Mouse (Mus musculus) heart, embryonic 12.5 days (tissue): ENCODE results near the gene Mafg. TPM values are rescaled to one million over a fixed set of nuclear protein-coding genes. Genes with fewer than 3 reads are reported as not detected.
A peak's percentile ranks its signal among the peaks of the same experiment; 100 is the strongest.
"Not testable (repeated sequence)": the region's sequence is repeated elsewhere in the genome, so short reads cannot be mapped to it uniquely, and the experiment has no call there.

Experiments used
- ATAC-seq: fragments of 200-750 bp; cut with Nextera tagmentation; 2 replicates; pipeline ENCODE4 v1.8.0; 2017; ENCODE audit warnings: moderate TSS enrichment, moderate library complexity; ENCODE audit not compliant: insufficient number of reproducible peaks, low FRiP score
- H3K27ac ChIP-seq: fragments of 300-500 bp; sonication (generic); 2 replicates; pipeline ENCODE4 v1.5.1; 2016; ENCODE audit warnings: mild to moderate bottlenecking, moderate library complexity; ENCODE audit not compliant: poor library complexity, severe bottlenecking
- H3K27me3 ChIP-seq: fragments of 300-500 bp; sonication (generic); replicated peaks from 2 replicates; pipeline ENCODE4 v1.6.1; 2016; ENCODE audit warnings: mild to moderate bottlenecking, moderate library complexity
- H3K36me3 ChIP-seq: fragments of 300-500 bp; sonication (generic); 2 replicates; pipeline ENCODE4 v1.6.1; 2016; ENCODE audit warnings: mild to moderate bottlenecking, moderate library complexity
- H3K4me1 ChIP-seq: fragments of 300-500 bp; sonication (generic); replicated peaks from 2 replicates; pipeline ENCODE4 v1.6.1; 2016; ENCODE audit warnings: mild to moderate bottlenecking
- H3K4me2 ChIP-seq: fragments of 300-500 bp; sonication (generic); 2 replicates; pipeline ENCODE4 v1.6.1; 2016; ENCODE audit warnings: mild to moderate bottlenecking, moderate library complexity
- H3K4me3 ChIP-seq: fragments of 300-500 bp; sonication (generic); 2 replicates; pipeline ENCODE4 v1.5.1; 2016; ENCODE audit warnings: mild to moderate bottlenecking
- H3K9ac ChIP-seq: fragments of 300-500 bp; sonication (generic); 2 replicates; pipeline ENCODE4 v1.6.1; 2016; ENCODE audit warnings: mild to moderate bottlenecking, moderate library complexity
- H3K9me3 ChIP-seq: fragments of 300-500 bp; sonication (generic); replicated peaks from 2 replicates; pipeline ENCODE4 v1.6.1; 2016; ENCODE audit warnings: mild to moderate bottlenecking, moderate library complexity
- WGBS: fragments of 180-500 bp; shearing (Covaris S2); methylation state at CpG from one replicate; pipeline ENCODE4 v1.1.7; 2016; 5-methylcytosine and 5-hydroxymethylcytosine counted together
- polyA plus RNA-seq: library from polyadenylated mRNA; unstranded; fragments of >200 nt; fragmentation: Nextera tagmentation; extraction: Ambion mirVana; gene quantifications from 2 replicates; pipeline ENCODE4 v1.2.1, GENCODE M21; 2016

The Mafg gene
- polyA plus RNA-seq, 1 experiment from 2014 or later = 31.5 TPM

DNA sequence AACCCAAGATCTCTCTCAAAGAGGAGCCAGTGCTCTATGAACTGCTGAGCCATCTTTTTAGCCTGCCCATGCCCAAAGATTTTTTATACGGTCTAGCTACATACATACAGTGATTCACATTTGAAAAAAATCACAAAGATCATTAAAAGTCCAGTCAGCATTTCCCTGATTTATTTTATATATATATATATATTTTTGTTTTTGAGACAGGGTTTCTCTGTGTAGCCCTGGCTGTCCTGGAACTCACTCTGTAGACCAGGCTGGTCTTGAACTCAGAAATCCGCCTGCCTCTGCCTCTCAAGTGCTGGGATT, 50.5 kb downstream of the Mafg start:
- 80% methylated on average over 2 of the region's 2 CpGs for WGBS

GRCm38 (mm10) chr11:120582268-120582981, 51.0 kb downstream of the Mafg start:
- Histone ChIP-seq H3K9me3 (no peaks in the 10 kb centered on the region; the same call in 1 of the 2 replicates), H3K4me1 (peaks cover 30% of the 10 kb centered on the region), H3K27me3 (no peaks in the 10 kb centered on the region), H3K4me3 (peak overlapping the region; percentile 92), H3K27ac (peak overlapping the region; percentile 93; the same call in 1 of the 2 replicates), H3K4me2 (peak overlapping the region; percentile 91), H3K36me3 (peaks cover 66% of the 10 kb centered on the region), H3K9ac (peak overlapping the region; percentile 98; the same call in 1 of the 2 replicates)
- 72% methylated on average over 8 of the region's 8 CpGs for WGBS
- ATAC-seq = no peak

More for the DNA sequence above, 50.5 kb downstream of the Mafg start:
- H3K27ac ChIP-seq, H3K4me3 ChIP-seq, H3K9ac ChIP-seq, ATAC-seq, H3K27me3 ChIP-seq, H3K4me2 ChIP-seq, H3K9me3 ChIP-seq: not testable (repeated sequence)
- H3K4me1 ChIP-seq = peaks cover 30% of the 10 kb centered on the region
- peaks cover 66% of the 10 kb centered on the region for H3K36me3 ChIP-seq

GRCm38 (mm10) chr11:120581490-120582267, 51.7 kb downstream of the Mafg start, which contains the start of gene Arhgdia:
Arhgdia (minus strand) TSS chr11:120581624.
- Histone ChIP-seq H3K4me1 (peaks cover 30% of the 10 kb centered on the region), H3K36me3 (peaks cover 66% of the 10 kb centered on the region), H3K9ac (peak within 1 kb of the TSS; percentile 98), H3K27ac (peak within 1 kb of the TSS; percentile 93), H3K27me3 (no peaks in the 10 kb centered on the region), H3K4me3 (peak within 1 kb of the TSS; percentile 92), H3K9me3 (no peaks in the 10 kb centered on the region; the same call in 1 of the 2 replicates), H3K4me2 (peak within 1 kb of the TSS; percentile 91)
- 4% methylated on average over 73 of the region's 75 CpGs for WGBS
- ATAC-seq = peak; percentile 67

DNA sequence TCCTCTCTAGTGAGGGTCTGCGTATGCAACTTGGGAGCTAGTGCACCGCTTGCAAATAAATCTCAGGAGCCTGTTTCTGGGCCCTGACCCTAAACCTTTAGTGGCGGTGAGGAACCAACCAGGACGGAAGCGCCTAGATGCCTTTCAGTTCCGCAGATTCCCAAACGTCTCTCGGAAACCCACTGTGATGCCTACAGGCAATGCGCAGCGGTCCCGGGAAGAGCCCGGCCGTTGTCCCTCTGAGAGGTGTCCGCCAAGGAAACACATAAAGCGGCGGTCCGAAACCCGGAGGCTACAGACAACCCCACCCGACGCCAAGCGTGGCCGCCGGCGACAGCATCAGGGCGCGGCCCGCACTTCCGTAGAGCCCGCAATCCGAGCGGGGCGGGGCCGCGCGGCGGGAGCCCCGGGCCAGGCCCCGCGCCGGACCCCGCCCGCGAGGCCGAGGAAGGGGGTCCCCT, 52.5 kb downstream of the Mafg start:
- ATAC-seq = peak; percentile 76
- Histone ChIP-seq H3K36me3 (peaks cover 59% of the 10 kb centered on the region), H3K4me1 (peaks cover 30% of the 10 kb centered on the region), H3K27ac (peak overlapping the region; percentile 93), H3K9ac (peak overlapping the region; percentile 98), H3K4me2 (peak overlapping the region; percentile 91), H3K27me3 (no peaks in the 10 kb centered on the region), H3K9me3 (no peaks in the 10 kb centered on the region; the same call in 1 of the 2 replicates), H3K4me3 (peak overlapping the region; percentile 92)
- 0% methylated on average over 44 of the region's 44 CpGs for WGBS

DNA sequence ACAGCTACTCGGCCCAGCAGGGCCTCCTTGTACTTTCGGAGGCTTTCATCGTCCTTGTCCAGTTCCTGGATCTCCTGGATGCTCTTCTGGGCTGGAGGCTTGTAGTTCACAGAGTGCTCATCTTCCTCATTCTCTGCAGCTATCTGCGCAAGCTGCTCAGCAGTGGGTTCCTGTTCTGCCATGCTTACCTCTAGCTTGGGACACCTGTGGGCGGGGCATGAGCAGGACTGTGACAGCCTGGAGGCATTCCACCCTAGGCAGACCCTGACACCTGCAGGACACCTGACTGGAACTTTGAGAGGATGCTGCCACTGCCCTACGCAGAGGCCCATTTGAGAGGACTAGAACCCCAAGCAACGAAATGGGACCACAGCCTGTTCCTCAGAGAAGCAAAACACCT, 53.2 kb downstream of the Mafg start:
- no peak for ATAC-seq
- Histone ChIP-seq H3K9ac (peak overlapping the region; percentile 98), H3K27ac (peak overlapping the region; percentile 93), H3K4me3 (peak overlapping the region; percentile 92), H3K4me2 (peak overlapping the region; percentile 91), H3K9me3 (no peaks in the 10 kb centered on the region; the same call in 1 of the 2 replicates), H3K4me1 (peaks cover 30% of the 10 kb centered on the region), H3K27me3 (no peaks in the 10 kb centered on the region), H3K36me3 (peaks cover 51% of the 10 kb centered on the region)
- WGBS = 55% methylated on average over 7 of the region's 7 CpGs

DNA sequence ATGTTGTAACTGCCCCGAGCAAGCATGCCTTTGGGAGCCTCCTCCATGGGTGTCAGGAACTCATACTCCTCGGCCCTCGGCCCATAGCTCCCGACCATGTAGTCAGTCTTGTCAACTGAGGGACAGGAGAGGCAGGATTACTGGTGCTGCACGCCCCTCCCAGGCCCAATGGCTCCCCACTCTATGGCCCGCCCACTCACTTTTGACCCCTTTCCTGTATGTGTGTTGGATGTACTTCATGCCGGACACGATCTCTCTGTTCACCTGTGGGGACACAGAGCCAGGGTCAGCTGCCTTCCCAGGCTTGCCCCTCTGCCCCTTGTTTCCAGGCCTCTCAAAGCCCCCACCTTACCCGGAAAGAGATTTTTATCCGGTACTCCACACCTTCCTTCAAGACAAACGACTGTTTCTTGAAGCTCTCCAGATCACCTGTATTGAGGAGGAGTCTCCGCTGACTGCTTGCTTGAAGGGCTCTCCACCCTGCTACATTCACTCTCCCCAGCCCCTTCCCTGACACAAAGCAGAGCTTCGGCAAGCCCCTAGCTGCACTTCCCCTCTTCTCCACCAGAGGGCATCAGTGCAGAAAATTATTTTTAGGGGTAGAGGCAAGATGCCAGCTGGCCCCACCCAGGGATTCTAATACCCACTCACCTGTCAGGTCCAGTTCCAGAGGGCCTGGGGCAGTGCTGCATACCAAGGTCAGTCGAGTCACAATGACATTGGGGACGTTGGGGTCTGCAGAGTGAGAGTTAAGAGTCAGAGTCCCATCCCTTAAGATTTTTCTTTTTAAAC, 53.9 kb downstream of the Mafg start:
- peak overlapping the region; percentile 91 for H3K4me2 ChIP-seq
- H3K9ac ChIP-seq = peak overlapping the region; percentile 98
- ATAC-seq = no peak
- 49% methylated on average over 15 of the region's 15 CpGs for WGBS
- H3K27me3 ChIP-seq = no peaks in the 10 kb centered on the region
- peak overlapping the region; percentile 92 for H3K4me3 ChIP-seq
- peak overlapping the region; percentile 93; the same call in 1 of the 2 replicates for H3K27ac ChIP-seq
- H3K36me3 ChIP-seq = peaks cover 47% of the 10 kb centered on the region
- no peaks in the 10 kb centered on the region; the same call in 1 of the 2 replicates for H3K9me3 ChIP-seq
- H3K4me1 ChIP-seq = peaks cover 33% of the 10 kb centered on the region

GRCm38 (mm10) chr11:120578694-120579243, 54.6 kb downstream of the Mafg start:
- H3K9me3 ChIP-seq = no peaks in the 10 kb centered on the region
- H3K36me3 ChIP-seq = peaks cover 39% of the 10 kb centered on the region
- peak overlapping the region; percentile 98; the same call in 1 of the 2 replicates for H3K9ac ChIP-seq
- no peak overlapping the region for H3K27ac ChIP-seq
- H3K27me3 ChIP-seq = no peaks in the 10 kb centered on the region
- peaks cover 37% of the 10 kb centered on the region for H3K4me1 ChIP-seq
- no peak overlapping the region for H3K4me3 ChIP-seq
- 60% methylated on average over 11 of the region's 11 CpGs for WGBS
- no peak for ATAC-seq
- no peak overlapping the region for H3K4me2 ChIP-seq

DNA sequence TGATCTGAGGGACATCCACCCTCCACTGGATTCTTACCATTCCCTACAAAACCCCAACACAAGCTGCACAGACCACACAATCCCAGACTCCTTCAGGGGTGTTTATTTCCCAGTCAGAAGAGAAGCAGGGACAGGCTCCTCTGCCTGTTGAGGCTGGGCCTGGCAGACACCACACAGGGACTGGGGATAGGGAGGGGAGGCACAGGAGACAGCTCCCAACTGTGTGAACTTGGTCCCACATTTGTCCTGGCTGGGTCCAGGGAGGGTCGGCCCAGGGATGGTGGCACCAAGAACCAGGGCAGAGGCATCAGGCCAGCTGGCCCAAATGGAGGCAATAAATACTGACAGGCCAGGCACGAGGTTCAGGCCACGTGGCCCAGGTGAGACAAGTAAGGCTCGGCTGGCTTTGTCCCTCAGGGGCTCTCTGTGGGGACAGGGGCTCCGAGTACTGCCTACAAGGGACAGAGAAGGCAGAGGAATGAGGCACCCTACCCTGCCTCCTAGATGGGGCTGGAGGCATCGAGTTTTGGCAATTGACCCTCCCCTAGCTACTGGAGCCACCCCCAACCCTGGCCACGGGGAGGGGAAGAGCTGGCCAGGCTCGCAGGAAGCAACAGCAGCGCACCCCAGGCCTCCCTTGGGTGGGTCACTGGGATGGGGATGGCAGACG, 55.2 kb downstream of the Mafg start:
- WGBS = 75% methylated on average over 10 of the region's 10 CpGs
- 0 out of 2 replicates have a peak overlapping the region, but pooled peaks have one; percentile 98 for H3K9ac ChIP-seq
- no peak for ATAC-seq
- peaks cover 35% of the 10 kb centered on the region for H3K36me3 ChIP-seq
- no peaks in the 10 kb centered on the region for H3K9me3 ChIP-seq
- H3K27me3 ChIP-seq = no peaks in the 10 kb centered on the region
- H3K27ac ChIP-seq = no peak overlapping the region
- H3K4me1 ChIP-seq = peaks cover 37% of the 10 kb centered on the region
- no peak overlapping the region for H3K4me2 ChIP-seq
- H3K4me3 ChIP-seq = no peak overlapping the region

DNA sequence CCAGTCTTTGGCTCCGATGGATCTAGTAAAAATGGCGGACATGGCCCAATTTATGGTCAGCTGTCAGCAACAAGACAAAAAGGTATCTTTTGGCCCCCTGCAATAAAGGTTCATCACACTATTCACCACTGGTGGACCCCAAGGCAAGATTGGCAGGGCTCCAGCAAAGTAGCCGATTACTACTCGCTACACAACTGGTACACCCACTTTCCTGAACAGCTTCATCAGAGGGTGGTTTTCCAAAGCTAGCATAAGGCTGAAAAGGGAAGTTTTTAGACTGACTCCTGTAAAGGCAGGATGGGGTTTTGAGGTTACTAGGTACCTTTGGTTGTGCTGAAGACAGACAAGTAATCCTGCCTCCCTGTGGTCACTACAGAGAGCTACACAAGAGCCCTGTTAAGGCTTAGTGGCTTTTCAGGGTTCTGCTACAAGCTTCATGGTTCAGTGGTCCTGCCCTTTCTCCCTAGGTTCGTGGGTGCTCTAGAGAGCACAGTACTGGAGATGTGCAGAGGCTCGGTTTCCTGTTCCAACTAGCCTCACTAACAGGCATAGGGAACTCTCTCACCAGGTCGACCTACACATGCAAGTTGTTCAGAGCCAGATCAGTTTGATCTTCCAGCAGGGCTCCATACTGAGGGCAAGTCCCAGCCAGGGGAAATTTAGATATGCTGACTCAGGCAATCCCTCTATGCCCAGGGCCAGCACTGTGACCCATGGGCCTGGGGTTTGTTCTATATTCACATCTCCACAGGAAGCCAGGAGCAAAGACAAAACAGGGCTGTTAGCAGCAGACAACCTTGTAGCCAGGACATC, 56.0 kb downstream of the Mafg start:
- ATAC-seq = no peak
- H3K9ac ChIP-seq = no peak overlapping the region
- H3K4me1 ChIP-seq = peaks cover 37% of the 10 kb centered on the region
- no peak overlapping the region for H3K27ac ChIP-seq
- no peaks in the 10 kb centered on the region for H3K9me3 ChIP-seq
- 85% methylated on average over 7 of the region's 7 CpGs for WGBS
- peaks cover 35% of the 10 kb centered on the region for H3K36me3 ChIP-seq
- H3K27me3 ChIP-seq = no peaks in the 10 kb centered on the region
- H3K4me3 ChIP-seq = no peak overlapping the region
- H3K4me2 ChIP-seq = no peak overlapping the region
